Mouse (Mus musculus) hindbrain, embryonic 14.5 days (tissue): ENCODE data around the gene Slc26a1. TPM values are rescaled to one million over a fixed set of nuclear protein-coding genes. Genes with fewer than 3 reads are reported as not detected.

Experiments
- ATAC-seq: fragments of 200-750 bp; cut with Nextera tagmentation; 2 replicates; pipeline ENCODE4 v1.8.0; 2017; ENCODE audit warnings: moderate number of reproducible peaks, mild to moderate bottlenecking, moderate TSS enrichment, moderate library complexity; ENCODE audit not compliant: low FRiP score
- DNase-seq: peaks from one replicate; pipeline ENCODE4 v3.0.0-alpha.2; 2015; ENCODE audit warnings: low spot score
- H3K27ac ChIP-seq: fragments of 300-500 bp; sonication (generic); 2 replicates; pipeline ENCODE4 v1.5.1; 2014; ENCODE audit warnings: mild to moderate bottlenecking, moderate library complexity
- H3K27me3 ChIP-seq: fragments of 300-500 bp; sonication (generic); 2 replicates; pipeline ENCODE4 v1.6.1; 2014; ENCODE audit warnings: mild to moderate bottlenecking, low read length, mixed read lengths; ENCODE audit not compliant: control insufficient read depth, insufficient read depth
- H3K36me3 ChIP-seq: fragments of 300-500 bp; sonication (generic); replicated peaks from 2 replicates; pipeline ENCODE4 v1.6.1; 2014; ENCODE audit not compliant: control insufficient read depth, insufficient read depth
- H3K4me1 ChIP-seq: fragments of 300-500 bp; sonication (generic); replicated peaks from 2 replicates; pipeline ENCODE4 v1.6.1; 2014; ENCODE audit warnings: antibody characterized with exemption, low read length, mixed read lengths; ENCODE audit not compliant: control insufficient read depth, insufficient read depth
- H3K4me2 ChIP-seq: fragments of 300-500 bp; sonication (generic); replicated peaks from 2 replicates; pipeline ENCODE4 v1.6.1; 2014; ENCODE audit warnings: mild to moderate bottlenecking, moderate library complexity
- H3K4me3 ChIP-seq: fragments of 300-500 bp; sonication (generic); replicated peaks from 2 replicates; pipeline ENCODE4 v1.5.1; 2014; ENCODE audit warnings: mild to moderate bottlenecking, low read length
- H3K9ac ChIP-seq: fragments of 300-500 bp; sonication (generic); 2 replicates; pipeline ENCODE4 v1.6.1; 2014
- H3K9me3 ChIP-seq: fragments of 300-500 bp; sonication (generic); 2 replicates; pipeline ENCODE4 v1.6.1; 2016; ENCODE audit warnings: low read length; ENCODE audit not compliant: control insufficient read depth
- WGBS: fragments of 180-500 bp; shearing (Covaris S2); extraction: QIAGEN DNeasy Blood & Tissue Kit; methylation state at CpG from one replicate; pipeline ENCODE4 v1.1.7; 2014; 5-methylcytosine and 5-hydroxymethylcytosine counted together
- polyA plus RNA-seq: library from polyadenylated mRNA; unstranded; fragments of >200 nt; fragmentation: Nextera tagmentation; extraction: Ambion mirVana; gene quantifications from 2 replicates; pipeline ENCODE4 v1.2.1, GENCODE M21; 2014

Slc26a1 gene
- polyA plus RNA-seq: 3.2 and 3.5 TPM in 2 replicates

- H3K36me3 ChIP-seq: 0 out of 2 replicates have a peak, but pooled peaks cover 7% of the 10 kb centered on the region
- H3K27ac ChIP-seq: no peak within 1 kb of the TSS
- H3K4me1 ChIP-seq: peaks cover 14% of the 10 kb centered on the region
- H3K27me3 ChIP-seq: no peaks in the 10 kb centered on the region
- 85% methylated on average over 9 of the region's 9 CpGs for WGBS
- H3K9me3 ChIP-seq: no peaks in the 10 kb centered on the region
- H3K4me3 ChIP-seq: no peak within 1 kb of the TSS
- H3K9ac ChIP-seq: no peak within 1 kb of the TSS
- no peak within 1 kb of the TSS for H3K4me2 ChIP-seq
- DNase-seq (no peak), ATAC-seq (no peak)
Observed at GRCm38 (mm10) chr5:108675251-108675816, at the start of gene Slc26a1. Gene Slc26a1, minus strand, starts transcription at chr5:108675569.

- Histone ChIP-seq H3K27ac (no peak overlapping the region), H3K4me2 (no peak overlapping the region), H3K36me3 (no peaks in the 10 kb centered on the region), H3K9ac (no peak overlapping the region), H3K4me3 (no peak overlapping the region), H3K4me1 (no peaks in the 10 kb centered on the region), H3K27me3 (no peaks in the 10 kb centered on the region), H3K9me3 (no peaks in the 10 kb centered on the region)
- DNase-seq (no peak), ATAC-seq (no peak)
- WGBS: 83% methylated on average over 2 of the region's 2 CpGs
Observed at GRCm38 (mm10) chr5:108724006-108724405, 48.6 kb upstream of the Slc26a1 start.

GRCm38 (mm10) chr5:108719761-108720160, 44.4 kb upstream of the Slc26a1 start:
- Histone ChIP-seq H3K27ac (no peak overlapping the region), H3K4me2 (no peak overlapping the region), H3K27me3 (no peaks in the 10 kb centered on the region), H3K9me3 (no peaks in the 10 kb centered on the region), H3K4me1 (no peaks in the 10 kb centered on the region), H3K9ac (no peak overlapping the region), H3K36me3 (no peaks in the 10 kb centered on the region), H3K4me3 (no peak overlapping the region)
- DNase-seq (no peak), ATAC-seq (no peak)
- 71% methylated on average over 7 of the region's 7 CpGs for WGBS

GRCm38 (mm10) chr5:108718051-108718450, 42.7 kb upstream of the Slc26a1 start:
- H3K4me2 ChIP-seq: no peak overlapping the region
- peak; percentile 30 for DNase-seq
- WGBS: 33% methylated on average over 4 of the region's 4 CpGs
- no peak for ATAC-seq
- no peaks in the 10 kb centered on the region for H3K36me3 ChIP-seq
- H3K9me3 ChIP-seq: no peaks in the 10 kb centered on the region
- no peak overlapping the region for H3K27ac ChIP-seq
- H3K4me3 ChIP-seq: no peak overlapping the region
- no peaks in the 10 kb centered on the region for H3K4me1 ChIP-seq
- no peaks in the 10 kb centered on the region for H3K27me3 ChIP-seq
- H3K9ac ChIP-seq: no peak overlapping the region

GRCm38 (mm10) chr5:108715974-108716373, 40.6 kb upstream of the Slc26a1 start:
- 96% methylated on average over 1 of the region's 1 CpGs for WGBS
- no peak for ATAC-seq

GRCm38 (mm10) chr5:108714149-108714548, 38.8 kb upstream of the Slc26a1 start:
- no peaks in the 10 kb centered on the region for H3K27me3 ChIP-seq
- 58% methylated on average over 6 of the region's 6 CpGs for WGBS
- H3K4me3 ChIP-seq: no peak overlapping the region
- no peak overlapping the region for H3K4me2 ChIP-seq
- H3K4me1 ChIP-seq: no peaks in the 10 kb centered on the region
- no peak overlapping the region for H3K9ac ChIP-seq
- no peaks in the 10 kb centered on the region for H3K9me3 ChIP-seq
- no peak overlapping the region for H3K27ac ChIP-seq
- ATAC-seq: peak; percentile 79; the same call in 1 of the 2 replicates
- no peak for DNase-seq
- no peaks in the 10 kb centered on the region for H3K36me3 ChIP-seq

More at GRCm38 (mm10) chr5:108715974-108716373, 40.6 kb upstream of the Slc26a1 start:
- no peaks in the 10 kb centered on the region for H3K9me3 ChIP-seq
- no peak overlapping the region for H3K4me2 ChIP-seq
- H3K36me3 ChIP-seq: no peaks in the 10 kb centered on the region
- H3K27ac ChIP-seq: no peak overlapping the region
- H3K4me3 ChIP-seq: no peak overlapping the region
- H3K9ac ChIP-seq: no peak overlapping the region
- H3K27me3 ChIP-seq: no peaks in the 10 kb centered on the region
- DNase-seq: no peak
- no peaks in the 10 kb centered on the region for H3K4me1 ChIP-seq

- DNase-seq (no peak), ATAC-seq (no peak)
- Histone ChIP-seq H3K27me3 (no peaks in the 10 kb centered on the region), H3K9me3 (no peaks in the 10 kb centered on the region), H3K4me3 (no peak overlapping the region), H3K27ac (no peak overlapping the region), H3K4me1 (no peaks in the 10 kb centered on the region), H3K4me2 (no peak overlapping the region), H3K9ac (no peak overlapping the region), H3K36me3 (no peaks in the 10 kb centered on the region)
Observed at GRCm38 (mm10) chr5:108713691-108714090, 38.3 kb upstream of the Slc26a1 start.

- H3K9me3 ChIP-seq: no peaks in the 10 kb centered on the region
- 89% methylated on average over 2 of the region's 2 CpGs for WGBS
- H3K36me3 ChIP-seq: no peaks in the 10 kb centered on the region
- no peak overlapping the region for H3K4me2 ChIP-seq
- no peak overlapping the region for H3K9ac ChIP-seq
- no peaks in the 10 kb centered on the region for H3K27me3 ChIP-seq
- DNase-seq: no peak
- H3K27ac ChIP-seq: no peak overlapping the region
- no peak for ATAC-seq
- no peak overlapping the region for H3K4me3 ChIP-seq
- H3K4me1 ChIP-seq: no peaks in the 10 kb centered on the region
Observed at GRCm38 (mm10) chr5:108713096-108713495, 37.7 kb upstream of the Slc26a1 start.

- ATAC-seq (no peak), DNase-seq (no peak)
- WGBS: 87% methylated on average over 5 of the region's 6 CpGs
- H3K4me2 ChIP-seq: no peak overlapping the region
- H3K36me3 ChIP-seq: no peaks in the 10 kb centered on the region
- no peaks in the 10 kb centered on the region for H3K9me3 ChIP-seq
- no peaks in the 10 kb centered on the region for H3K4me1 ChIP-seq
- H3K4me3 ChIP-seq: no peak overlapping the region
- no peak overlapping the region for H3K9ac ChIP-seq
- H3K27me3 ChIP-seq: no peaks in the 10 kb centered on the region
- H3K27ac ChIP-seq: no peak overlapping the region
Observed at GRCm38 (mm10) chr5:108711968-108712367, 36.6 kb upstream of the Slc26a1 start.
